15 mouse cellular contexts compared by ENCODE assay signal in the genomic region with DNA sequence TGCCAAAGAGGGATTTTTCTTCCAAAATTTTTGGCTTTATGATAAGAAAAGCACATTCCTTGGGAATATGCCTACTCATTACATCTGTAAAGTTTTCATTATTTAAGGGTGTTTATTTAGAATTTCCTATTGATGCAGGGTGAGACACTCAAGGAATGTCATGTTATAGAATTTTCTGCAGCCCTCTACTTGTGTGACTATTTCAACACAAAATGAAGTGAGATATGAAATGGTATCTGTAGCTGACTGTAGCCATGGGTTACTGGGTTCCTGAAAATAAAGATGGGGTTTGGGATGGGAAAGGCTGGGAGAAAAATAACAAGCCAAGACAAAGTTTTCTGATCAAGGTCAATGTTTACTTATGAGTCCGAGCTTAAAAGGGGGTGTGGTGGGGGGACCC.
"Had no signal": no experiment of that assay in that cellular context is flagged by ENCODE, and none has a peak within 500 bp of the region (broad histone marks: within the 10 kb centered on the region; RNA-seq: fewer than 3 reads in every experiment).

No protein-coding gene starts in this region.

- H3K27ac ChIP-seq: neural tube, embryonic 15.5 days; stomach, embryonic 15.5 days; stomach, postnatal 0 days had no signal

- H3K36me3 ChIP-seq: neural tube, embryonic 15.5 days; stomach, embryonic 15.5 days had no signal

- H3K9me3 ChIP-seq: neural tube, embryonic 15.5 days; stomach, embryonic 15.5 days had no signal

- H3K4me2 ChIP-seq: neural tube, embryonic 15.5 days; stomach, embryonic 15.5 days had no signal

- H3K27me3 ChIP-seq: neural tube, embryonic 15.5 days; stomach, embryonic 15.5 days had no signal

- DNase-seq: retina, postnatal 1 day; right cerebral cortex, adult 18-20 months; right cerebral cortex, postnatal 14 days; right cerebral cortex, postnatal 25 days; right cerebral cortex, postnatal 4 days; spleen, adult 18-20 months; thymus, adult 18-20 months; thymus, adult 2 months; thymus, postnatal 14 days; thymus, postnatal 25 days; thymus, postnatal 36 days; thymus, postnatal 4 days had no signal

- H3K4me1 ChIP-seq: neural tube, embryonic 15.5 days; stomach, embryonic 15.5 days had no signal

- H3K4me3 ChIP-seq: neural tube, embryonic 15.5 days; stomach, embryonic 15.5 days had no signal

- H3K9ac ChIP-seq: neural tube, embryonic 15.5 days; stomach, embryonic 15.5 days had no signal
